Mouse (Mus musculus) retina, postnatal 1 day (tissue): ENCODE results near the gene Gm11985.

ENCODE experiments used
- DNase-seq: peaks from one replicate; pipeline ENCODE4 v3.0.0-alpha.2; 2012

Gm11985 gene

DNA sequence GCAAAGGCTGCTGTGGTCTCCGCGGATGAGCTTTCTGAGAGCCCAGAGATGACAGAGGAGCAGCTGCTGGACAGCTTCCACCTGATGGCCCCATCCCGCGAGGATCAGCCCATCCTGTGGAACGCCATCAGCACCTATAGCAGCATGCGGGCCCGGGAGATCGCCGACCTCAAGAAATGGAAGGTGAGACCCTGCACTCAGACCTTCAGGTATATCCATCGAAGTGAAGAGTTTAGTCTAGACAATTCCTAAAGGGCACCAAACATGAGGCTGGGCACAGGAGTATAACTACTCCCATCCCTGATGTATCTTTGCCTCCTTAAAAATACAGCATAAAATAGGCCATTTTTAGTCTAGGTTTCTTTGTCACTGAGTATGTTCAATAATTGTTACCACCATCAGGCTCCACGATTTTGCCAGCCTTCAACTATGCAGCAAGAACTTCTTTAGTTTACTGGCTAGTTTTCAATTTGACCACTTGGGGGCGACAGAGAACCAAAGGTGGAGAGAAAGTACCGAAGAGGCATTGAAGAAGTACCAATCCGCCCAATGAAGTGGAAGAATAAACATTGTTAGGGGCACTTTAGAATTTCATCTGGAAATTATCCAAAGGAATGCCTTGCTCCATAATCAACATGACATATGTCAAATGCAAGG lies 11.5 kb upstream of the Gm11985 start:
- DNase-seq, result peak; percentile 82

- no peak for DNase-seq
These were observed 10.3 kb upstream of the Gm11985 start for GRCm38 (mm10) chr11:7198481-7199256.

- DNase-seq, result no peak
These were observed 9.6 kb upstream of the Gm11985 start for GRCm38 (mm10) chr11:7198006-7198405.

- DNase-seq, result no peak
These were observed 9.1 kb upstream of the Gm11985 start, which contains the start of gene Igfbp1 for GRCm38 (mm10) chr11:7197491-7197941. Gene Igfbp1, plus strand, starts transcription at chr11:7197782.

- no peak for DNase-seq
These were observed 6.9 kb upstream of the Gm11985 start for GRCm38 (mm10) chr11:7195312-7195685.

DNA sequence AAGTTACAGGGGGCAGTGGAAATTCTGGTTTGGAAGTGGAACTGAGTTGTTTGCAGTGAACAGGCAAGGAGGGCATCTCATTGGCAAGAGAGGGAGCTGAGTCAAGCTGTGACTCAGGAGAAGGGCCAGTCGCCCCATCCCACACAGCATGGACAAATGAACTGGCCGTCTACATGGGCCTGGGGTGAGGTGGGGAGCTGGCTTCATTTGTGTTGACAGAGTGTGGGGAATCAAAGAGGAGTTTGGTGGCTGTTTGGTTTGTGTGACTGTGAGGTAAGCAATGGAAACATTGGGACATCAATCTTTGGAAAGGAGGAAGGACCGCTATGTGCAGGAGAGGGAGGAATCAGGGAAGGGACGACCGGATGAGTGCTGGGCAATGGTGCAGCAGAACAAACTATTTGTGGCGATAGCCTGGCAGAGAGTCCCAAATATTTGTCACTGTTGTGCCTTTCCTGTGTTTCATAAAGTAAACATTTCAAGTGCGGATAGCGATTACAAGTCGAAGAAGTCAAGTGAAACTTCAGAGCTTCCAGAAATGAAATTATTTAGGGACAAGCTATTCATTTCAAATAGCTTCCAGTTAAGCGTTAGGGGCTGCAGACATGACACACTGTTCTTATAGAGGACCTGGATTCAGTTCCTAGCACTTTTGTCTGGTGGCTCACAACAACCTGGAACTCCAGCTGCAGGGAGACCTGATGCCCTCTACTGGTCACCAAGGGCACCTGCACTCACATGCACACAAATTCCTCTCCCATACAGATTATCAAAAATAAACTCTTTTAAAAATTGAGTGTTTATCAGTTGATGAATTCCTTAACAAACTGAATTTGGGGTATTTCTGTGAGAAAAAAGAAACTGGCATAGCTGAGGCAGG lies 6.3 kb upstream of the Gm11985 start:
- no peak for DNase-seq

DNA sequence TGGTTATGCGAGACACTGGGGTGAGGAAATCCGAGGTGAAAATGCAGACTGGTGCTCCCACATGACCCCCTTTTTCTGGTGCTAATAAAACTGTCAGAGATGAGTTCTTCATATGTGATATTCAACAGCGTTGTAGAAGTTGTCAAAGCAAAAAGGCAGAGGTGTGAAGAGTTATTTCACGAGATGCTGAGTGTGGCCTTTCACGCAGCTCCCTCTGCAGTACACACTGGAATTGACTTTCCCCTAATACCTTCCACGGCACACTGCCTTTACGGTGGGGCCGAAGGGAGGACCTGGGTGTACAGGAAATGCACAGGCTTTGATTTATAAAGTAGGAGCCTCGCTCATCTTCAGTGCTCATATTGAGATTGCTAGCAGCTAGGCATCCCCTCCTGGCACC lies 4.8 kb upstream of the Gm11985 start:
- DNase-seq, result no peak

DNA sequence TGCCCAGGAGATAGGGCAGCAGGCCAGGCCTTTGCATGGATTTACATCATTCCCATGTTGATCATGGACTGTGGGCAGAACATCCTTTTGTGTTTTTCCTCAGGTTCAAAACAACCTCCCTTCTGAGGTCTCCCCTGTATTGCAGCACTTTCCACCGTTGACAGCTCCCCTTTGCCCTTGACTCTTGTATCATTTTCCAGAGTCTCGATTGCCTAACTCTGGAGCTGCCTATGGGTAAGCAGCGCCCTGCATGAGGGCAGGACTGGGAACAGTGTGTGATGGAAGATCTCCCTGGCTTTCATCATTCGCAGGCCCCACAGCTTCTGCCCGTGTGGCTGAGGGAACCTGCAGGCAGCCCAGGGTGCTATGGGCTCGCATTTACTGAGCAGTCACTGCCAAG lies 4.3 kb upstream of the Gm11985 start:
- DNase-seq, result no peak

GRCm38 (mm10) chr11:7187472-7187871 lies 897 bp downstream of the Gm11985 start:
- DNase-seq, result no peak

DNA sequence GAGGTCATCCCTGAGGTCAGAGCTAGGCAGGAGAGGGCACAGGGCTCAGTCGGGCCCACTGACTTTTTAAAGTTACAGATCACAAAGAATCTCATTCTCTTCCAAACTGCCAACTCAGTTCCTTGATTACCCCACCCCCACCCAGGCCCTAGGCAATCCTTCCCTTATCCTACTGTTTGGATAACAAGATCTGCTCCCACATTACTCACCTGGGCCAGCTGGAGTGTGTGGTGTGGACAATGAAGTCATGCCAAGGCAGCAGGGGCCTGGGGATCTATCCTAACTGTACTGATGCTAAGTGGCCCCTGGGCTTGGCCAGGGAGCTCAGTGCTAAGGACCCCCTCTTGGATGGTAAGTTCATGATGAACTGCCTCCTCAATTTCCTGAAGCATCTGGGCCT lies 3.9 kb downstream of the Gm11985 start:
- DNase-seq, result no peak

DNA sequence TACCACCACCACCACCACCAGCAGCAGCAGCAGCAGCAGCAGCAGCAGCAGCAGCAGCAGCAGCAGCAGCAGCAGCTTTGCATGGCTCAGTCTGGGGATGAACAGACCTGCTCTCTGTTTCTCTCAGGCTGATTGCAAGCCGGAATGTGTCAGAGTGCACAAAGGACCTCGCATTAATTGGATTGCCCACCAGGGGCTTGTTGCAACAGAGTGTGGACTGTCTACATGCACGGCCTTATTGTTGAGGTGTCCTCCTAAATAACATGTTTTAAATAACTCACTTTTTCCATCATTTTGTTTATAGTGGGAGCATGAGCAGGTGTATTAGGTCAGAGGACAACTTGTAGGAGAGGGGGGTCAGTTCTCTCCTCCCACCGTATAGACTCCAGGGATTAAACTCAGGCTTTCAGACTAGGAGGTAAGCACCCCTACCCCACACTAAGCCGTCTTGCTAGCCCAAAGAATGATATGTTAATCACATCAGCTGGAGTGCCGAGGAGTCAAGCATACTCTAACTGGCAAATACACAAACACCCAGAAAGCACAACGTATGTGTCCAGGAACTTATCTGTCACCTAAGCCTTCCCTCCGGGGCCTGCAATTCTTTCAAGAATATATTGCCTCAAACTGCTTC lies 5.8 kb downstream of the Gm11985 start:
- peak; percentile 72 for DNase-seq

- no peak for DNase-seq
These were observed 9.1 kb downstream of the Gm11985 start for GRCm38 (mm10) chr11:7179276-7179675.

GRCm38 (mm10) chr11:7178724-7179123 lies 9.6 kb downstream of the Gm11985 start:
- DNase-seq, result no peak

- no peak for DNase-seq
These were observed 14.7 kb downstream of the Gm11985 start for GRCm38 (mm10) chr11:7173664-7174063.

DNA sequence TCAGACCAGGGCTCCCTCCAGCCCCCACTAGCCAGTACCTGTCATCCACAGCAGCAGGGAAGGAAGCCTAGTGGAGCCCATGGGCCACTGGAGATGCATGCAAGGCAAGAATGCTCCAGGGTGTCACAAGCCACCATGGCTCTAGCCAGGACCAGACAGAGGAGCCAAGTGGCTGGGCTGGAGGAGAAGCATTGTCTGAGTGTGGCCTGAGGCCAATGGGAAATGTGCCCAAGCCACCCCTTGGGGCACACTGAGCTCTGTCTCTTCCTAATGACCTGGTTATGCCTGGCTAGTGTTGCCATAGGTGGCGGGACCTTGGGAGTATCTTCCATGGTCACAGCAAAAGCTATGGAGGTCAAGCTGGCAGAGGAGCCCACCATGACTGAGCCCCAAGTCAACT lies 18.7 kb downstream of the Gm11985 start:
- no peak for DNase-seq

- peak; percentile 25 for DNase-seq
These were observed 24.0 kb downstream of the Gm11985 start for GRCm38 (mm10) chr11:7164416-7164815.

- DNase-seq, result peak; percentile 69
These were observed 26.7 kb downstream of the Gm11985 start for GRCm38 (mm10) chr11:7161502-7162174.

GRCm38 (mm10) chr11:7160637-7161101 lies 27.7 kb downstream of the Gm11985 start:
- DNase-seq, result no peak

DNA sequence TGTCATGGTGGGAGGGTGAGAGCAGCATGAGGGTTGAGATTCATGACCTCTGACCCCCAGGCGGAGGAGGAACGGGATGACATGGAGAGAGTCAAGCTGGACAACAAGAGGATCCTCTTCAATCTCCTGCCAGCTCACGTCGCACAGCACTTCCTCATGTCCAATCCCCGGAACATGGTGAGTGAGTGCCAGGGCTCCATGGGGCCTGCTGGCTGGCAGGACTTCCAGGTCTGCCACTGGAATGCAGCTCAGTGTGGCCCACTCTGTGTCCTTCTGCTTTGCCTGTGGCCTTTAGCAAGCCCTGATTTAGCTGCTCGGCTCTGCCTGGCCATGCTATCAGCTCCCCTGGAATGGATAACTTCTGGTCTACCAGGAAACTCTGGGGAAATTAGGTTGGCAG lies 28.2 kb downstream of the Gm11985 start:
- DNase-seq, result no peak

DNA sequence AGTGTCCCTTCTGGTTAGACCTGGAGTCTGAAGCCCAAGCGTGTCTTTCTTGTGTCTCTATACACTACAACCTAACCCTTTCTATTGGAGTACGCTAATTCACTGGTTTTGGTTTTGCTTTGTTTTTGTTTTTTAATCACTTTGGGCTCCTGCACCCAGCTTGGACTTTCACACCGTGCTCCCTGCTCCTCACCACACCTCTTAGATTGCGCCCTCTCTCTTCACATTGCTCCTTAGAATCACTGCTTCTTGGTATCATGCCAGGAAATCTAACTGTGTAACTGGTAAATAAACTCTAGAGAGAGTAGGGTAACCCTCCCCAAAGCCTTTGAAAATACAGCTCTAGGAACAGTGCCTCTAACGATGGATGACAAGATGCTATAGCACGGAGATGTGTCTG lies 30.2 kb downstream of the Gm11985 start:
- DNase-seq, result no peak

- no peak for DNase-seq
These were observed 31.9 kb downstream of the Gm11985 start for GRCm38 (mm10) chr11:7156427-7156826.

GRCm38 (mm10) chr11:7153081-7153480 lies 35.3 kb downstream of the Gm11985 start:
- DNase-seq, result no peak
